In the genomic region with DNA sequence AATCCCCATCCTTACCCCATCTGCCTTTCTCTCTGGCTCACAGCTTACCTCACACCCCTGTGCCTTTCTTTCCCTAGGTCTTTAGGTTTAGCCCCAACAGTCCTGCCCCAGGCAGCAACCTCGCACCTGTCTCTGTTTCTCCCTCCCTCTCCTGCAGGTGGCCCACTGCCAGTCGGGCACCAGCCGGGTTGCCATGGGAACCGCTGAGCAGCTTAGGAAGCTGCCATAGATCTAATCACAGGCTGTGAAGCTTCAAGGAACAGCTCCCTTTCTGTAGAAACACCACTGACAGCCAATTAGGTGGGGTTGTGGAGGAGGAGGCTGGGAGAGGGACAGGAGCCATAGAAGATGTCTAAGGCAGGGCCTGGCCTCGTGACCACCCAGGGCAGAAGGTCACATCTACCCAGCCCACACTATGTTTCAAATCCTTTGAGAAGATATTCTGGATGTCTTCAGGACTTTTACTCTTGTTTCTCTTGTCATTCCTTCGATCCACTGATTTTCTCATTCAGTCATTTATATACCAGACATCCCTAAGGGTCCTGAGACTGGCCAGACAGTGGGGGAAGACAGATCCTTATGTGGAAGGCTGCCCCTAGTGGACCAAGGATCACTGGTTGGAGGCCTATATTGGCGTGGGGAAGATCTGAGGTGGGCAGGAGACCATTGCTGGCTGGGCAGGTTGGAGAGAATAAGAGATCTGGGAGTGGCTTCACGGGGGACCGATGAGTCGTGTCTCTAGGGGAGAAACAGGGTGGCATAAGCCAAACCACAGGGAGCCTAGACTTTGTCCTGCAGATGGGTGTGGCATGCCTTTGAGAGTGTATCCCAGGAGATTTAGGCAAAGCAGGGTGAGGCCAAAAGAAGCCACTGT, we compare ENCODE assay signal across 8 mouse cellular contexts.
DNase-seq lines count a peak whose midpoint lies in the region; ATAC-seq and TF ChIP-seq lines count a peak whose summit lies in the region.

No protein-coding gene starts in this region.

- H3K36me3 ChIP-seq in forebrain, embryonic 15.5 days, result no peaks in the 10 kb centered on the region
- H3K36me3 ChIP-seq in midbrain, embryonic 14.5 days (ENCODE audit: control insufficient read depth, insufficient read depth, low read length), result no peaks in the 10 kb centered on the region

- TF ChIP-seq POLR2A in brain, embryonic 14.5 days (IDR thresholded peaks at IDR 0.05; ENCODE audit: borderline replicate concordance, extremely low read depth, insufficient read depth, insufficient read length, poor library complexity, severe bottlenecking), result no peak

- H3K4me1 ChIP-seq in forebrain, embryonic 15.5 days, result peaks cover 33% of the 10 kb centered on the region
- H3K4me1 ChIP-seq in midbrain, embryonic 14.5 days (ENCODE audit: control insufficient read depth, insufficient read depth, low read length), result peaks cover 14% of the 10 kb centered on the region

- no peak overlapping the region for H3K4me3 ChIP-seq in forebrain, embryonic 15.5 days
- no peak overlapping the region for H3K4me3 ChIP-seq in midbrain, embryonic 14.5 days (replicated peaks; ENCODE audit: low read depth, low read length)
- H3K4me3 ChIP-seq in gastrocnemius, adult 2 months, result no peak overlapping the region

- DNase-seq in A20 (ENCODE audit: low read depth, low spot score), result peak; percentile 78
- peak; percentile 97 for DNase-seq in brain, embryonic 14.5 days (ENCODE audit: low read depth)
- peak; percentile 76 to 84 for DNase-seq in kidney, postnatal 4 days
- peak; percentile 89 for DNase-seq in midbrain, embryonic 14.5 days
- peak; percentile 22 for DNase-seq in thymus, postnatal 25 days
- no peak for DNase-seq in gastrocnemius, adult 2 months
- DNase-seq in heart, adult 9 months (ENCODE audit: low spot score in 2 of 2), result no peak

- H3K27me3 ChIP-seq in forebrain, embryonic 15.5 days, result no peaks in the 10 kb centered on the region
- H3K27me3 ChIP-seq in midbrain, embryonic 14.5 days (ENCODE audit: control insufficient read depth, insufficient read depth, low read length), result no peaks in the 10 kb centered on the region

- ATAC-seq in forebrain, embryonic 15.5 days (replicated peaks), result peak; percentile 85
- peak; percentile 67; the same call in 1 of the 2 replicates for ATAC-seq in midbrain, embryonic 14.5 days (ENCODE audit: low FRiP score, low TSS enrichment)

- peak overlapping the region; percentile 86 for H3K27ac ChIP-seq in forebrain, embryonic 15.5 days (replicated peaks)
- H3K27ac ChIP-seq in midbrain, embryonic 14.5 days (replicated peaks; ENCODE audit: low read depth, low read length), result peak overlapping the region; percentile 71
- no peak overlapping the region for H3K27ac ChIP-seq in gastrocnemius, adult 2 months

- TF ChIP-seq CTCF in brain, embryonic 14.5 days (IDR thresholded peaks at IDR 0.05; ENCODE audit: borderline replicate concordance, extremely low read depth, insufficient read depth, insufficient read length), result peak; percentile 35; the same call in 1 of the 2 replicates
- TF ChIP-seq CTCF in gastrocnemius, adult 2 months (IDR thresholded peaks at IDR 0.05), result no peak

- no peak overlapping the region; the same call in none of the 2 replicates for H3K4me2 ChIP-seq in forebrain, embryonic 15.5 days (replicated peaks)
- H3K4me2 ChIP-seq in midbrain, embryonic 14.5 days (ENCODE audit: low read length), result no peak overlapping the region

- WGBS in forebrain, embryonic 15.5 days, result 24% methylated on average over 10 of the region's 10 CpGs
- WGBS in midbrain, embryonic 14.5 days, result 20% methylated on average over 10 of the region's 10 CpGs

- intact Hi-C loops in gastrocnemius, adult 2 months (cut with DNase I), result no loop called here

- no peak overlapping the region for H3K9ac ChIP-seq in forebrain, embryonic 15.5 days (replicated peaks)
- H3K9ac ChIP-seq in midbrain, embryonic 14.5 days (replicated peaks; ENCODE audit: low read length), result no peak overlapping the region

- H3K9me3 ChIP-seq in forebrain, embryonic 15.5 days, result no peaks in the 10 kb centered on the region
- H3K9me3 ChIP-seq in midbrain, embryonic 14.5 days (ENCODE audit: control insufficient read depth, low read length), result no peaks in the 10 kb centered on the region

Comparison
In these comparisons a context has a peak if more than half of its experiments do, and no peak if none do; other contexts are left out.
1. DNase-seq: peak in A20 (single experiment), brain, embryonic 14.5 days (single experiment), kidney, postnatal 4 days (2 of 2), midbrain, embryonic 14.5 days (single experiment) and thymus, postnatal 25 days (single experiment); none in gastrocnemius, adult 2 months (single experiment) and heart, adult 9 months (0 of 2).